Mouse (Mus musculus) myocyte (in vitro differentiated cells): ENCODE data around the gene 1700122O11Rik. TPM values are rescaled to one million over a fixed set of nuclear protein-coding genes. Genes with fewer than 3 reads are reported as not detected.
A peak's percentile ranks its signal among the peaks of the same experiment; 100 is the strongest.

Source experiments
- H3K27me3 ChIP-seq: one replicate; pipeline ENCODE4 v1.6.1; 2011; ENCODE audit not compliant: control insufficient read depth, insufficient read depth, insufficient read length
- H3K36me3 ChIP-seq: one replicate; pipeline ENCODE4 v1.6.1; 2011; ENCODE audit not compliant: control insufficient read depth, insufficient read depth
- H3K4me2 ChIP-seq: one replicate; pipeline ENCODE4 v1.6.1; 2011; ENCODE audit warnings: low read depth, control low read depth
- H3K4me3 ChIP-seq: one replicate; pipeline ENCODE4 v1.5.1; 2011; ENCODE audit warnings: mild to moderate bottlenecking, control low read depth, moderate library complexity
- H3K79me2 ChIP-seq: one replicate; pipeline ENCODE4 v1.6.1; 2011; ENCODE audit not compliant: control insufficient read depth, insufficient read depth
- H3ac ChIP-seq: one replicate; pipeline ENCODE4 v1.6.1; 2011; ENCODE audit not compliant: control insufficient read depth, insufficient read length
- CEBPB ChIP-seq: IDR thresholded peaks from 2 replicates; pipeline ENCODE4 v1.6.1; 2011; ENCODE audit warnings: mild to moderate bottlenecking, moderate library complexity; ENCODE audit not compliant: poor library complexity, insufficient read depth, severe bottlenecking
- E2F4 ChIP-seq: IDR thresholded peaks from one replicate; pipeline ENCODE4 v1.6.1; 2011; ENCODE audit warnings: mild to moderate bottlenecking, control low read depth, moderate library complexity; ENCODE audit not compliant: insufficient read depth
- MAX ChIP-seq: IDR thresholded peaks from one replicate; pipeline ENCODE4 v1.6.1; 2011; ENCODE audit warnings: low read depth, mild to moderate bottlenecking, control low read depth
- MYOD1 ChIP-seq, 3 experiments: IDR thresholded peaks; one replicate each; pipeline ENCODE4 v1.6.1; 2011; ENCODE audit warnings: control low read depth in 2 of 3, low read depth in 2 of 3, mild to moderate bottlenecking in 2 of 3, moderate library complexity in 1 of 3; ENCODE audit not compliant: insufficient read length in 2 of 3, control insufficient read depth in 1 of 3
- MYOG ChIP-seq, 3 experiments: IDR thresholded peaks; one replicate each; pipeline ENCODE4 v1.6.1; 2011; ENCODE audit warnings: control low read depth in 2 of 3, low read depth in 2 of 3, mild to moderate bottlenecking in 2 of 3; ENCODE audit not compliant: insufficient read length in 2 of 3, control insufficient read depth in 1 of 3, insufficient read depth in 1 of 3
- POLR2A ChIP-seq: IDR thresholded peaks from one replicate; pipeline ENCODE4 v1.6.1; 2011; ENCODE audit warnings: low read depth, mild to moderate bottlenecking, control low read depth, moderate library complexity; ENCODE audit not compliant: insufficient read length
- POLR2AphosphoS2 ChIP-seq: IDR thresholded peaks from one replicate; pipeline ENCODE4 v1.6.1; 2011; ENCODE audit warnings: low read depth, control low read depth; ENCODE audit not compliant: insufficient read length
- REST ChIP-seq: IDR thresholded peaks from one replicate; pipeline ENCODE4 v1.6.1; 2011; ENCODE audit warnings: mild to moderate bottlenecking, control low read depth, moderate library complexity; ENCODE audit not compliant: insufficient read depth, insufficient read length
- SRF ChIP-seq: IDR thresholded peaks from one replicate; pipeline ENCODE4 v1.6.1; 2011; ENCODE audit warnings: low read depth; ENCODE audit not compliant: control insufficient read depth, insufficient read length
- TCF12 ChIP-seq: IDR thresholded peaks from one replicate; pipeline ENCODE4 v1.6.1; 2011; ENCODE audit warnings: mild to moderate bottlenecking, control low read depth; ENCODE audit not compliant: poor library complexity, insufficient read depth, severe bottlenecking
- TCF3 ChIP-seq: IDR thresholded peaks from one replicate; pipeline ENCODE4 v1.6.1; 2011; ENCODE audit warnings: low read depth, control low read depth; ENCODE audit not compliant: insufficient read length
- USF1 ChIP-seq: IDR thresholded peaks from one replicate; pipeline ENCODE4 v1.6.1; 2011; ENCODE audit warnings: low read depth, mild to moderate bottlenecking, control low read depth, moderate library complexity
- polyA plus RNA-seq: library from polyadenylated mRNA; unstranded; fragments of >200 nt; fragmentation: generic; extraction: Trizol; gene quantifications from one replicate; pipeline ENCODE4 v1.2.1, GENCODE M21; 2012; ENCODE audit warnings: missing spikeins

The 1700122O11Rik gene
- polyA plus RNA-seq, 1 experiment, result not detected

DNA sequence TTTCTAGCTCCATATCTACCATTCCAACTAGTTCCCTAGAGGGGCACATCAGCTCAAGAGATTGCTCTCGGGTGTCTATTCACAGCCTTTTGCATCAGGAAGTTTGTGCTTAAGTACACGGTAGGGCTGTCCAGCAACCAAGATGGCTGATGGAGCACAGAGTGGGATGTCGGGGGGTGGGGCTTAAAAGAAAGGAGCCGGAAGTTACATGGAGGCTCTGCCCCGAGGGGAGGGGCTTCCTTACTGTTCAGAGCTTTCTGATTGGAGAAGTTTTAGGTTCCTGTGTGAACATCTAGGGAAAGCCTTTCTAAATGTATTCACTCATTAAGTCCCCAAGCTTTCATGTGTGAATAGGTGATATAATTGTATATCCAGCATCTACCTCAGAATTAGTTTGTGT lies 21.5 kb downstream of the 1700122O11Rik start:
- TF ChIP-seq POLR2A (no peak), REST (no peak), USF1 (no peak)
- Histone ChIP-seq H3ac (no peak overlapping the region), H3K27me3 (peaks cover 4% of the 10 kb centered on the region), H3K4me3 (no peak overlapping the region), H3K36me3 (no peaks in the 10 kb centered on the region), H3K4me2 (no peak overlapping the region), H3K79me2 (no peaks in the 10 kb centered on the region)

DNA sequence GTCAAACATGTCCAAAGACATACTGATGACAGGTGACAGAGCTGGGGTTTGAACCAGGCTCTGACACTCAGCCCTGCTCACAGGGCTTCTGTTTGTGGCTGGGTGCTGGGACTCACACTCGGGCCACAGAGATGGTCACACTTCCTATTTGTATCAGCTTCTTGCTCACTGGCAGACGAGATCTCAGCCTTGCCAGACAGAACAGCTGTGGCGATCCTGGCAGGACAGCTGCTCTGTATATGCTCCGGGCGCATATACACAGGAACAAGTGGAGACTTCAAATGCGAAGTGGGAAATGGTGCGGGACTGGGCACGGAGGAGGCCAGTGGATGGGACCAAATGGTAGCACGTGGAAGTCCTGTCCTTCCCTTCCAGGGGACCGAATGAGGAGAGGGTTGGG lies 25.5 kb downstream of the 1700122O11Rik start:
- H3K36me3 ChIP-seq, result no peaks in the 10 kb centered on the region
- H3K4me2 ChIP-seq, result no peak overlapping the region
- no peaks in the 10 kb centered on the region for H3K27me3 ChIP-seq
- TF ChIP-seq POLR2A (no peak), TCF3 (no peak), MAX (no peak), MYOD1 (IDR thresholded peaks at IDR 0.05; ENCODE audit: control insufficient read depth in 1 of 3, insufficient read length in 2 of 3, low read depth in 2 of 3) (peak; percentile 15 to 82 (median 72)), POLR2AphosphoS2 (no peak), MYOG (IDR thresholded peaks at IDR 0.05; ENCODE audit: control insufficient read depth in 1 of 3, insufficient read depth in 1 of 3, insufficient read length in 2 of 3, low read depth in 2 of 3) (peak; percentile 43 to 79 (median 55))
- no peak overlapping the region for H3ac ChIP-seq
- H3K4me3 ChIP-seq, result no peak overlapping the region
- no peaks in the 10 kb centered on the region for H3K79me2 ChIP-seq

DNA sequence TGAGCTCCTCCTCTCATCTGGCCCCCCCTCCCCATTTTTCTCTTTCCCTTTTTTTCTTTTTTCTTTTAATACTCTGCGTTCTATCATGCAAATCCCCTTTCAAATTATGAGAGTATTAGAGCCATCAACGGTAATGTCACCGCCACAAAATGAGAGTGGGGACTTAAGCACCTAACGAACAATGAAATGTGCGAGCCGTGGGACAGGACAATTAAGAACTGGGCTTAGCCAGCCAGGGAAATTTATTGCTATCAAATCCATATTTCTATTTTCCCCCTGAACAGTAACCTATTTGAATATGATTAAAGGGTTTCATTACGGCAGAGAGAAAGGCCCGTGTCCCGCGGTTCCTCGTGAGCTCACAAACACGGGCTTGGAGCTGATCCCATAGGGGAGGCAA lies 27.0 kb downstream of the 1700122O11Rik start:
- Histone ChIP-seq H3K79me2 (no peaks in the 10 kb centered on the region), H3ac (no peak overlapping the region), H3K27me3 (no peaks in the 10 kb centered on the region), H3K4me3 (no peak overlapping the region), H3K4me2 (no peak overlapping the region), H3K36me3 (no peaks in the 10 kb centered on the region)
- TF ChIP-seq POLR2A (no peak), MYOG (IDR thresholded peaks at IDR 0.05; ENCODE audit: control insufficient read depth in 1 of 3, insufficient read depth in 1 of 3, insufficient read length in 2 of 3, low read depth in 2 of 3) (no peak), CEBPB (no peak), POLR2AphosphoS2 (no peak), E2F4 (no peak), MAX (no peak), REST (no peak), MYOD1 (IDR thresholded peaks at IDR 0.05; ENCODE audit: control insufficient read depth in 1 of 3, insufficient read length in 2 of 3, low read depth in 2 of 3) (no peak), TCF12 (no peak), SRF (no peak), TCF3 (no peak), USF1 (no peak)

DNA sequence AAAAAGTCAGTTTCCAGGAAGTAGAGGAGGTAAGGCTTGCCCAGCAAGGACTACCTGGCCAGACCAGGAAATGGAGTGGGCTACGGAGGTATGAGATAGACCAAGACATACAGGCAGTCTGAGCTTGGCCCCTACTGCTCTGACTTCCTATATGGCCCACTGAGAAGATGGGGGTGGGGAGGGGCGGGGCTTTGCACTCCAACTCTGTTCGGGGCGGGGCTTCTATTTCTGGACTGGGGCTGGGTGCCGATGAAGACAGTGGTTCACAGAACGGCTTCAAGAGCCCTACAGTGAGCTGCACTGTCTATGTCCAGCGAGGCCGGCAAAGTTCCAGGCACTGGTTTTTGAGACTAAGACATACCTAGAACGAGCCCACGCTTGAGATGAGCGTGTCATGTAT lies 27.8 kb downstream of the 1700122O11Rik start:
- Histone ChIP-seq H3K4me3 (no peak overlapping the region), H3K27me3 (no peaks in the 10 kb centered on the region), H3K36me3 (no peaks in the 10 kb centered on the region), H3K79me2 (no peaks in the 10 kb centered on the region), H3ac (no peak overlapping the region), H3K4me2 (no peak overlapping the region)
- no peak for TF ChIP-seq MYOD1 (IDR thresholded peaks at IDR 0.05; ENCODE audit: control insufficient read depth in 1 of 3, insufficient read length in 2 of 3, low read depth in 2 of 3)
- no peak for TF ChIP-seq POLR2AphosphoS2
- no peak for TF ChIP-seq CEBPB
- TF ChIP-seq REST, result no peak
- TF ChIP-seq MYOG (IDR thresholded peaks at IDR 0.05; ENCODE audit: control insufficient read depth in 1 of 3, insufficient read depth in 1 of 3, insufficient read length in 2 of 3, low read depth in 2 of 3), result no peak
- no peak for TF ChIP-seq TCF12
- TF ChIP-seq USF1, result no peak
- TF ChIP-seq TCF3, result no peak
- no peak for TF ChIP-seq SRF
- TF ChIP-seq E2F4, result no peak
- no peak for TF ChIP-seq MAX
- no peak for TF ChIP-seq POLR2A

DNA sequence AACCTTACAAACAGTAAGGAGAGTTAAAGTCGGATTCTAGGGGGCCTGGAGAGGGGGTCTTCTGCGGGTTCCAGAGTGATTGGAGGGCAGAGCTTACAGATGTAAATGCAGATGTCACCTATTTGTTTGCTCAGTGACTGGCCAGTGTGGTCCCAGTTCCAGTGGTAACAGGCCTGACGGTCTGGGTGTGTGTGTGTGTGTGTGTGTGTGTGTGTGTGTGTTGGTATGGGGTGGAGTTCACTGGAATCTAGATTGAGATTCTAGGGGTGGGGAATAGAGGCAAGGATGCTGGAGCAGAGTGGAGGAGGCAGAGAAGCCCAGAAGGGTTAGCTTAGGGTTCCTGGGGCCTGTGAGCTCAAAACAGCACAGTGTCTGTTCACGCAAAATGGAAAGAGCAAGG lies 32.3 kb downstream of the 1700122O11Rik start:
- H3K27me3 ChIP-seq, result no peaks in the 10 kb centered on the region
- no peak overlapping the region for H3ac ChIP-seq
- H3K79me2 ChIP-seq, result no peaks in the 10 kb centered on the region
- no peak for TF ChIP-seq MYOG (IDR thresholded peaks at IDR 0.05; ENCODE audit: control insufficient read depth in 1 of 3, insufficient read depth in 1 of 3, insufficient read length in 2 of 3, low read depth in 2 of 3)
- no peak for TF ChIP-seq TCF3
- TF ChIP-seq POLR2A, result no peak
- no peak for TF ChIP-seq E2F4
- no peak for TF ChIP-seq MYOD1 (IDR thresholded peaks at IDR 0.05; ENCODE audit: control insufficient read depth in 1 of 3, insufficient read length in 2 of 3, low read depth in 2 of 3)
- no peaks in the 10 kb centered on the region for H3K36me3 ChIP-seq
- H3K4me3 ChIP-seq, result no peak overlapping the region
- no peak overlapping the region for H3K4me2 ChIP-seq
